In the genomic region with DNA sequence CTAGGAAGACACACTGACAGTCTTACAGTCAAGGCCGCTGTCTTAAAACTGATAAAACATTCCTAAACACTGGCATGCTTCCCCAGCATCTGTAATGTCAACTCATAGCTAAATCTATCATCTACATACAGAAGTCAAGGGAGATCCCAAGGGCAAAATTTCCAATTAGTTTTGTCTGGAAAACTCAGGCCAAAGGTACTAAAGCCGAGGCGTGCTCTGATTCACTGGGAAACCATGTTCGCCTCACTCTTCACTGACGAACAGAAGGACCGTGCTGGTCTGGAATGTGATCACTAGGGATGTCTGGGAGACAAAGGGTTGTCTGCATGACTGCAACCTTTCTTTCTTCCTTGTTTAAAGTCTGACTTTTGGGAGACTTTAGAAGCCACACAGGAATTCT, we compare ENCODE assay signal across 13 mouse cellular contexts. TPM values are rescaled to one million over a fixed set of nuclear protein-coding genes. Genes with fewer than 3 reads are reported as not detected.
DNase-seq lines count a peak whose midpoint lies in the region; ATAC-seq and TF ChIP-seq lines count a peak whose summit lies in the region.
"Had no signal": no experiment of that assay in that cellular context is flagged by ENCODE, and none has a peak within 500 bp of the region (broad histone marks: within the 10 kb centered on the region; RNA-seq: fewer than 3 reads in every experiment).

No protein-coding gene starts in this region.

- H3K4me3 ChIP-seq in heart, embryonic 12.5 days = no peak overlapping the region
- H3K4me3 ChIP-seq in liver, embryonic 12.5 days = no peak overlapping the region
- no peak overlapping the region for H3K4me3 ChIP-seq in liver, postnatal 0 days (ENCODE audit: low read depth, low read length)
- H3K4me3 ChIP-seq: forebrain, embryonic 15.5 days; heart, adult 2 months; midbrain, embryonic 15.5 days had no signal

- H3K9ac ChIP-seq in heart, embryonic 12.5 days = no peak overlapping the region
- H3K9ac ChIP-seq in liver, embryonic 12.5 days = no peak overlapping the region
- H3K9ac ChIP-seq in liver, postnatal 0 days (replicated peaks) = no peak overlapping the region
- H3K9ac ChIP-seq: forebrain, embryonic 15.5 days; midbrain, embryonic 15.5 days had no signal

- POLR2A ChIA-PET in Patski (lab: Charles Lee) = interaction anchor here (0.7 to 10.9 kb wide), 7 partner anchors 15 to 106 kb away, joined by 3 to 258 read pairs (median 4); no protein-coding TSS in a partner anchor

- H3K4me1 ChIP-seq in heart, embryonic 12.5 days (replicated peaks) = peaks cover 15% of the 10 kb centered on the region
- peaks cover 7% of the 10 kb centered on the region for H3K4me1 ChIP-seq in liver, embryonic 12.5 days
- no peaks in the 10 kb centered on the region for H3K4me1 ChIP-seq in liver, postnatal 0 days (ENCODE audit: insufficient read depth)
- H3K4me1 ChIP-seq: midbrain, embryonic 15.5 days had no signal

- no peaks in the 10 kb centered on the region for H3K9me3 ChIP-seq in heart, embryonic 12.5 days (replicated peaks)
- H3K9me3 ChIP-seq in liver, embryonic 12.5 days (replicated peaks) = no peaks in the 10 kb centered on the region
- H3K9me3 ChIP-seq in liver, postnatal 0 days (ENCODE audit: low read length) = no peaks in the 10 kb centered on the region
- H3K9me3 ChIP-seq: forebrain, embryonic 15.5 days; midbrain, embryonic 15.5 days had no signal

- H3K27ac ChIP-seq in heart, embryonic 12.5 days (ENCODE audit: poor library complexity, severe bottlenecking) = peak overlapping the region; percentile 23; the same call in 1 of the 2 replicates
- H3K27ac ChIP-seq in liver, embryonic 12.5 days = peak overlapping the region; percentile 6; the same call in 1 of the 2 replicates
- no peak overlapping the region for H3K27ac ChIP-seq in liver, postnatal 0 days (ENCODE audit: low read depth)
- H3K27ac ChIP-seq: forebrain, embryonic 15.5 days; heart, adult 2 months; midbrain, embryonic 15.5 days had no signal

- H3K36me3 ChIP-seq in heart, embryonic 12.5 days = no peaks in the 10 kb centered on the region
- H3K36me3 ChIP-seq in liver, embryonic 12.5 days = peaks cover 32% of the 10 kb centered on the region
- peaks cover 8% of the 10 kb centered on the region for H3K36me3 ChIP-seq in liver, postnatal 0 days (replicated peaks; ENCODE audit: insufficient read depth, low read length)
- H3K36me3 ChIP-seq: forebrain, embryonic 15.5 days; midbrain, embryonic 15.5 days had no signal

- no peak for TF ChIP-seq EP300 in liver, postnatal 0 days (IDR thresholded peaks at IDR 0.05; ENCODE audit: low read depth)

- 46% methylated on average over 6 of the region's 6 CpGs for WGBS in heart, embryonic 12.5 days
- WGBS in liver, embryonic 12.5 days (ENCODE audit: insufficient replicate concordance) = 82% methylated on average over 6 of the region's 6 CpGs
- WGBS in liver, postnatal 0 days (ENCODE audit: insufficient replicate concordance) = 93% methylated on average over 6 of the region's 6 CpGs

- H3K4me2 ChIP-seq in heart, embryonic 12.5 days = no peak overlapping the region
- no peak overlapping the region for H3K4me2 ChIP-seq in liver, embryonic 12.5 days
- no peak overlapping the region for H3K4me2 ChIP-seq in liver, postnatal 0 days (ENCODE audit: low read depth, low read length)
- H3K4me2 ChIP-seq: forebrain, embryonic 15.5 days; midbrain, embryonic 15.5 days had no signal

- CTCF ChIA-PET in Patski (lab: Charles Lee) = interaction anchor here (1.5 to 9.6 kb wide), 6 partner anchors 10 to 186 kb away, joined by 3 to 228 read pairs (median 18); no protein-coding TSS in a partner anchor

- intact Hi-C loops in heart, postnatal 14 days (cut with DNase I) = loop anchor here (5.0 to 10.0 kb wide), 2 partner anchors 33 to 354 kb away; no protein-coding TSS in a partner anchor

- DNase-seq in heart, postnatal 14 days = no peak
- no peak for DNase-seq in liver, postnatal 0 days
- DNase-seq in Patski (ENCODE audit: low read depth, low spot score) = peak; percentile 89
- DNase-seq in mesoderm, embryonic 11.5 days (ENCODE audit: low read depth, low spot score) = peak; percentile 20
- no peak for DNase-seq in cerebellum, postnatal 14 days
- DNase-seq: cerebellum, adult 11 months; heart, adult 2 months; kidney, adult 2 months; kidney, postnatal 25 days had no signal

- no peak for ATAC-seq in heart, embryonic 12.5 days (ENCODE audit: insufficient number of reproducible peaks, low FRiP score)
- ATAC-seq in liver, embryonic 12.5 days = no peak
- ATAC-seq in liver, postnatal 0 days = no peak
- ATAC-seq in Patski = peak; percentile 24
- ATAC-seq: forebrain, embryonic 15.5 days; midbrain, embryonic 15.5 days had no signal

- in situ Hi-C loops in Patski (cut with MboI; ENCODE audit: low pct_unique_long_range_greater_than_20kb) = loop anchor here (25.0 kb wide), 1 partner anchor 438 kb away; the partner anchor contains the start of gene Brip1

- TF ChIP-seq CTCF in liver, postnatal 0 days (IDR thresholded peaks at IDR 0.05; ENCODE audit: low read depth) = no peak
- TF ChIP-seq CTCF in Patski (IDR thresholded peaks at IDR 0.05) = no peak

- no peaks in the 10 kb centered on the region for H3K27me3 ChIP-seq in heart, embryonic 12.5 days (replicated peaks)
- no peaks in the 10 kb centered on the region for H3K27me3 ChIP-seq in liver, embryonic 12.5 days (replicated peaks)
- H3K27me3 ChIP-seq in liver, postnatal 0 days (ENCODE audit: insufficient read depth, low read length) = no peaks in the 10 kb centered on the region
- no peaks in the 10 kb centered on the region for H3K27me3 ChIP-seq in Patski
- H3K27me3 ChIP-seq: forebrain, embryonic 15.5 days; midbrain, embryonic 15.5 days had no signal

RNA-seq across cellular contexts. Expression of gene Vmp1, which starts 33.0 kb away (rescaled TPM):
- 104 and 109 TPM in 2 replicates for polyA plus RNA-seq in heart, embryonic 12.5 days (2016; fragmentation: Nextera tagmentation; extraction: Ambion mirVana)
- 10 to 100 TPM; 55.3 to 59.2 TPM for total RNA-seq in heart, postnatal 14 days (2021)
- polyA plus RNA-seq in liver, embryonic 12.5 days (2016; fragmentation: Nextera tagmentation; extraction: Ambion mirVana) = 102 and 110 TPM in 2 replicates
- polyA plus RNA-seq in liver, postnatal 0 days (2015; fragmentation: Nextera tagmentation; extraction: Ambion mirVana) = 110 and 125 TPM in 2 replicates
- 443 TPM for polyA plus RNA-seq in Patski (2021)

RNA-seq across cellular contexts. Expression of gene Ptrh2, which starts 33.1 kb away (rescaled TPM):
- 21.5 TPM in 2 replicates for polyA plus RNA-seq in heart, embryonic 12.5 days (2016; fragmentation: Nextera tagmentation; extraction: Ambion mirVana)
- 1 to 10 TPM; 7.0 to 7.2 TPM for total RNA-seq in heart, postnatal 14 days (2021)
- polyA plus RNA-seq in liver, embryonic 12.5 days (2016; fragmentation: Nextera tagmentation; extraction: Ambion mirVana) = 26.1 and 26.8 TPM in 2 replicates
- polyA plus RNA-seq in liver, postnatal 0 days (2015; fragmentation: Nextera tagmentation; extraction: Ambion mirVana) = 12.7 and 13.3 TPM in 2 replicates
- polyA plus RNA-seq in Patski (2021) = 16.2 TPM

Comparison
In these comparisons a context has a peak if more than half of its experiments do, and no peak if none do; other contexts are left out.
1. DNase-seq: peak in Patski (single experiment) and mesoderm, embryonic 11.5 days (single experiment); none in heart, postnatal 14 days (0 of 2), liver, postnatal 0 days (single experiment) and cerebellum, postnatal 14 days (0 of 2).